Mouse (Mus musculus): ENCODE measurements around the gene Btbd19. TPM values are rescaled to one million over a fixed set of nuclear protein-coding genes. Genes with fewer than 3 reads are reported as not detected.

Btbd19 gene
- polyA plus RNA-seq, 1 experiment from 2014 or later, result 4.3 TPM

DNA sequence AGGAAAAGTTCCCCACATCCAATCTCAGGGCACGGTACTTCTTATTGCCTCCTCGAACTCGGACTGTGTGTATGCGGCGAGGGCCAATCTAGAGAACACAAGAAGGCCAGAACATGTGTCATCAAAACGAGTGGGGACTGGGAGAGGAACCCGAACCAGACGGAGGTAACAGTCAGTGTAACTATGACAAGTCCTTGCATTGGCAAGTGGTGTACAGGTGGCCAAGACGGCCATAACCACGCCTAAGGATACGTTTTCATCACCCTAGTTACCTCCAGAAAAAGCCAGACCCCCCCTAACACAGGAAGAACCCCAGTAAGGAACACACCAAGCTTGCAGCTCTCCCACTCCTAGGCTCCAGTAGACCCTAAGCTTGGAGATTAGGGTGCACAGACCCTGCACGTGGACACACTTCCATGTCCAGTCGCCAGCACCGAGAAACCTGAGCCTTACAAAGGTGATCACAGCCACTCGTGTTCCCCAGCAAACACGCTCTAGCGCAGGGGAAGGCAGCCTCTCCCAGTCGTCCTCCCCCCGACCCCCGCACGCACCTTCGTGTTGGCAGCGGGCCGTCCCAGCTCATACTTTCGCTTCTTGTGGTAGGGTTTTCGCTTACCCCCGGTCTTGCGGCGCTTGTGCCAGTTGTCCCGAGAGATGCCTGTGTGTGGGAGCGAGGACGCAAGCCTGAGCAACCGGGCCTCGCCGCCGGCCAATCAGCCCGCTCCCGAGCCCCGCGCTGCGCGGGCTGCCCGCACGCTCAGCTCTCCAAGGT is 29.7 kb upstream of the Btbd19 start:
- TF ChIP-seq EP300 (IDR thresholded peaks at IDR 0.05) (no peak), CTCF (IDR thresholded peaks at IDR 0.05) (no peak)
- Histone ChIP-seq H3K9me3 (ENCODE audit: low read length) (no peaks in the 10 kb centered on the region), H3K27ac (ENCODE audit: low read length) (peak overlapping the region; percentile 92), H3K4me1 (ENCODE audit: insufficient read depth, low read depth, low read length) (no peaks in the 10 kb centered on the region), H3K4me3 (ENCODE audit: low read depth, low read length) (peak overlapping the region; percentile 94), H3K27me3 (replicated peaks; ENCODE audit: insufficient read depth, low read length) (no peaks in the 10 kb centered on the region), H3K36me3 (ENCODE audit: insufficient read depth, low read length) (peaks cover 35% of the 10 kb centered on the region), H3K4me2 (replicated peaks; ENCODE audit: low read depth, low read length) (peak overlapping the region; percentile 87), H3K9ac (replicated peaks; ENCODE audit: low read depth) (peak overlapping the region; percentile 97)
- DNase-seq (ENCODE audit: low spot score), result no peak
- under 1% methylated on average over 37 of the region's 44 CpGs for WGBS
- no peak for ATAC-seq

DNA sequence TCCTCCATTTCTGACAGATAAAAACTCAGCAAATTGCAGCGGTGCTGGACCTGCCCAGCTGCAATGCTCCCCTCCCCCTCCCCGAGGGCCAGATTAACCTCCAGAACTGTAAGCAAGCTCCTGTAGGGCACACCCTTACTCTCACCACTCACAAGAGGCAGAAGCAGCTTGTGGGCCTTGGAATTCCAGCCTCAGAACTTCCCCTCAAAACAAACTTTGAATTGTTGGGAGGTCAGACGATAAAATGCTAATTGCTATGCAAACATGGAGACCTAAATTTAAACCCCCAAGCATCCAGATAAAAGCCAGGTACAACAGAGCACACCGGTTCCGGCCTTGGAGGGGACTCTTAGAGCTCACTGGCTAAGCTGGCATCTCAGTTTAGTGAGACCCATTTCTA is 27.2 kb upstream of the Btbd19 start:
- Histone ChIP-seq H3K27me3 (replicated peaks; ENCODE audit: insufficient read depth, low read length) (no peaks in the 10 kb centered on the region), H3K4me1 (ENCODE audit: insufficient read depth, low read depth, low read length) (no peaks in the 10 kb centered on the region), H3K4me3 (ENCODE audit: low read depth, low read length) (no peak overlapping the region), H3K27ac (ENCODE audit: low read length) (0 out of 2 replicates have a peak overlapping the region, but pooled peaks have one; percentile 7), H3K36me3 (ENCODE audit: insufficient read depth, low read length) (peaks cover 35% of the 10 kb centered on the region), H3K4me2 (replicated peaks; ENCODE audit: low read depth, low read length) (no peak overlapping the region), H3K9me3 (ENCODE audit: low read length) (no peaks in the 10 kb centered on the region), H3K9ac (replicated peaks; ENCODE audit: low read depth) (no peak overlapping the region)
- WGBS, result 48% methylated on average over 5 of the region's 5 CpGs
- no peak for DNase-seq (ENCODE audit: low spot score)
- ATAC-seq, result peak; percentile 16; the same call in 1 of the 2 replicates
- no peak for TF ChIP-seq CTCF (IDR thresholded peaks at IDR 0.05)
- TF ChIP-seq EP300 (IDR thresholded peaks at IDR 0.05), result 0 out of 2 replicates have a peak, but pooled peaks have one; percentile 17

DNA sequence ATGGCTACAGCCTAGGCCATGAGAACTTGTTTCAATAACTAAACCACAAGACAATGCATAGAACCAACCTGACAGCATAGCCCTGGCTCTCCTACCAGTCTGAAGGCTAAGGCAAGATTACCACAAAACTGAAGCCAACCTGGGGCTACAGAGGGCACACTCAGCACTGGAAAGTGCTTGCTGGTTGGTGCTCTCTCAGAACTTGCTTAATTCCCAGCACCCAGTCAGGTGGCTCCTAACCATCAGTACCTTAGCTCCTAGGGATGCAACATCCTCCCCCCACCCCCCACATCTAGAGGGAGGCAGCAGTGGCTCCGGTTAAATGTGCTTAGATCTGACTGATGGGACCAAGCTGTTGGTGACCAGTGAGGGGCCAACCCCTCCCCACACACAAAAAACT is 25.9 kb upstream of the Btbd19 start:
- H3K36me3 ChIP-seq (ENCODE audit: insufficient read depth, low read length), result peaks cover 35% of the 10 kb centered on the region
- ATAC-seq, result no peak
- H3K4me3 ChIP-seq (ENCODE audit: low read depth, low read length), result no peak overlapping the region

DNA sequence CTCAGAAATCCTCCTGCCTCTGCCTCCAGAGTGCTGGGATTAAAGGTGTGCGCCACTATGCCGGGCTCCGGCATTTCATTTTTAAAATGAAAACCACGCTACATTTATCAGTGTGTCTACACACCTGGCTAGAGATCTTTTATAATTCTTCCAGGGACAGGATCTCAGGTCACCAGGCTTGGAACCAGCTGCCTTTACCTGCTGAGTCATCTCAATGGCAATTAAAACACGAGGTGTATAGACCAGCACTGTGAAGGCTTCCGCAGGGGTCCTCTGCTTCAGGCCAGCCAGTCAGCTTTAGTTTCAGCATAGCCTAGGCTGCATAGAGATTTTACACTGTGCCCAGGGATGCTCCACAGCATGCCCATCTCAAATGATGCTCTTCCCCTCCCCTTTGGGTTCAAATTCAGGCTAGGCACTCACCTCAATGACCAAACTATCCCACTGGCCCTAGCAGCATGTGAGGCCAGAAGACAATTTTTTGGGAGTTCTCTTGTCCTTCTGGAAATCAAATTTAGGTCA is 24.7 kb upstream of the Btbd19 start:
- Histone ChIP-seq H3K9me3 (ENCODE audit: low read length) (no peaks in the 10 kb centered on the region), H3K27ac (ENCODE audit: low read length) (no peak overlapping the region), H3K4me2 (replicated peaks; ENCODE audit: low read depth, low read length) (no peak overlapping the region), H3K9ac (replicated peaks; ENCODE audit: low read depth) (no peak overlapping the region), H3K27me3 (replicated peaks; ENCODE audit: insufficient read depth, low read length) (no peaks in the 10 kb centered on the region), H3K4me3 (ENCODE audit: low read depth, low read length) (no peak overlapping the region), H3K36me3 (ENCODE audit: insufficient read depth, low read length) (peaks cover 35% of the 10 kb centered on the region), H3K4me1 (ENCODE audit: insufficient read depth, low read depth, low read length) (no peaks in the 10 kb centered on the region)
- no peak for TF ChIP-seq CTCF (IDR thresholded peaks at IDR 0.05)
- no peak for TF ChIP-seq EP300 (IDR thresholded peaks at IDR 0.05)
- 88% methylated on average over 6 of the region's 6 CpGs for WGBS
- no peak for ATAC-seq
- DNase-seq (ENCODE audit: low spot score), result no peak

More for the DNA sequence above, 25.9 kb upstream of the Btbd19 start:
- no peaks in the 10 kb centered on the region for H3K4me1 ChIP-seq (ENCODE audit: insufficient read depth, low read depth, low read length)
- no peaks in the 10 kb centered on the region for H3K9me3 ChIP-seq (ENCODE audit: low read length)
- WGBS, result 50% methylated on average over 1 of the region's 1 CpGs
- TF ChIP-seq CTCF (IDR thresholded peaks at IDR 0.05) (no peak), EP300 (IDR thresholded peaks at IDR 0.05) (no peak)
- no peak overlapping the region for H3K9ac ChIP-seq (replicated peaks; ENCODE audit: low read depth)
- no peak for DNase-seq (ENCODE audit: low spot score)
- H3K27me3 ChIP-seq (replicated peaks; ENCODE audit: insufficient read depth, low read length), result no peaks in the 10 kb centered on the region
- H3K27ac ChIP-seq (ENCODE audit: low read length), result no peak overlapping the region
- no peak overlapping the region for H3K4me2 ChIP-seq (replicated peaks; ENCODE audit: low read depth, low read length)

DNA sequence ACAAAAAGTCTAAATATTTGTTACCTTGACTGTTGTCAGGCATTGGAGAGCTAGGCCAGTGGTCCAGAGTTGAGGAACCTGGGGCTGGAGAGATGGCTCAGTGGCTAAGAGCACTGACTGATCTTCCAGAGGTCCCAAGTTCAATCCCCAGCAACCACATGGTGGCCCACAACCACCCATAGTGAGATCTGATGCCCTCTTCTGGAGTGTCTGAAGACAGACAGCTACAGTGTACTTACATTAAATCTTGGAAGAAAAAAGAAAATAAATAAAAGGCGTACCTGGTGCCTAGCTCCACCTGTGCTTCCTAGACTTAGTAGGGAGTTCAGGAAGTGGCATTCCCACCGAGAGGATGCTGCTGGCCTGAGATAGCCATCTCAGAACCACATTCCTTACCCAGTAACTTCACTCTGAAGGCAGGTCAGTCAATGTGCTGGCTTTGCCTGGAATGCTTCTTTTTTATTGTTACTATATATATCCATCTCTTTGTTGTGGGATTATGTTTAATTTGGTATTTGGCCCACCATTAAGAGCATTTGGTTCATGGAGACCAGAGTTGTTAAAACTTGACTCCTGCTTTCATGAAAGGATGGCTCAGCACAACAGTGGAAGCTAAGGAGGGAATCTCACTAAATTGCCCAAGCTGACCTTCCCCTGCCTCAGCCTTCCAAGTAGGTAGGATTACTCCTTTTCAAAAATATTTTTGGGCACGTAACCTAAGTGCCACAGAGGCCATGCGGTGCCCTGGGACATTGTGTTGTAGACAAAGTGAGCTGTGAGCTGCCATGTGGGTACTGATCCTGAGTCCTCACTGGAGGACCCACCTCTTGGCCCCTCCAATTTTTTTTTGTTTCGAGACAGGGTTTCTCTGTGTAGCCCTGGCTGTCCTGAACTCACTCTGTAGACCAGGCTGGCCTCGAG is 24.0 kb upstream of the Btbd19 start:
- Histone ChIP-seq H3K4me2 (replicated peaks; ENCODE audit: low read depth, low read length) (no peak overlapping the region), H3K4me1 (ENCODE audit: insufficient read depth, low read depth, low read length) (no peaks in the 10 kb centered on the region), H3K36me3 (ENCODE audit: insufficient read depth, low read length) (peaks cover 35% of the 10 kb centered on the region), H3K9me3 (ENCODE audit: low read length) (no peaks in the 10 kb centered on the region), H3K9ac (replicated peaks; ENCODE audit: low read depth) (no peak overlapping the region), H3K27ac (ENCODE audit: low read length) (no peak overlapping the region), H3K4me3 (ENCODE audit: low read depth, low read length) (no peak overlapping the region), H3K27me3 (replicated peaks; ENCODE audit: insufficient read depth, low read length) (no peaks in the 10 kb centered on the region)
- 59% methylated on average over 6 of the region's 6 CpGs for WGBS
- no peak for TF ChIP-seq EP300 (IDR thresholded peaks at IDR 0.05)
- TF ChIP-seq CTCF (IDR thresholded peaks at IDR 0.05), result no peak; the same call in 1 of the 2 replicates
- ATAC-seq (no peak), DNase-seq (ENCODE audit: low spot score) (no peak)

DNA sequence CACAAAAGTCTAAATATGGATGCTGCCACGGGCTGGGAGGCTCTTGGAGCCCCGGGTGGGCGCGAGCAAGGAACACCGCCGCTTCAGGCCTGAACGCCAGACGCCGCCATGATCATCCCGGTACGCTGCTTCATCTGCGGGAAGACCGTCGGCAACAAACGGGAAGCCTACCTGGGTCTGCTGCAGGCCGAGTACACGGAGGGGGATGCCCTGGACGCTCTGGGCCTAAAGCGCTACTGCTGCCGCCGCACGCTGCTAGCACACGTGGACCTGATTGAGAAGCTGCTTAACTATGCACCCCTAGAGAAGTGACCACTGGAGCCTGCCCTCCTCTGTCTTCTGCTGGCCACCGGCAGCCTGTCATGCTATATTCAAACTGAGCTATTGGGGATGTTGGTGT is 23.3 kb upstream of the Btbd19 start:
- ATAC-seq (no peak), DNase-seq (ENCODE audit: low spot score) (no peak)
- Histone ChIP-seq H3K4me2 (replicated peaks; ENCODE audit: low read depth, low read length) (no peak overlapping the region), H3K4me3 (ENCODE audit: low read depth, low read length) (no peak overlapping the region), H3K4me1 (ENCODE audit: insufficient read depth, low read depth, low read length) (no peaks in the 10 kb centered on the region), H3K9me3 (ENCODE audit: low read length) (no peaks in the 10 kb centered on the region), H3K36me3 (ENCODE audit: insufficient read depth, low read length) (peaks cover 30% of the 10 kb centered on the region; the same call in 1 of the 2 replicates), H3K27me3 (replicated peaks; ENCODE audit: insufficient read depth, low read length) (no peaks in the 10 kb centered on the region), H3K9ac (replicated peaks; ENCODE audit: low read depth) (no peak overlapping the region), H3K27ac (ENCODE audit: low read length) (no peak overlapping the region)
- WGBS, result 64% methylated on average over 24 of the region's 24 CpGs
- TF ChIP-seq CTCF (IDR thresholded peaks at IDR 0.05), result no peak
- no peak for TF ChIP-seq EP300 (IDR thresholded peaks at IDR 0.05)

Data from lung, postnatal 0 days (tissue).